Mouse (Mus musculus): ENCODE measurements at regions not wholly inside any gene's neighbourhood (a gene's known extent, or its start where the extent isn't known, plus 50 kb on each side); places are given as distances from the start of the nearest gene placed in this dataset.

GRCm38 (mm10) chr5:59499441-59499840 lies 1781.7 kb downstream of the Pcdh7 start:
- Histone ChIP-seq H3K9ac (ENCODE audit: low read depth, low read length) (no peak overlapping the region), H3K4me3 (ENCODE audit: low read length) (no peak overlapping the region), H3K36me3 (ENCODE audit: control insufficient read depth, insufficient read depth, low read length) (no peaks in the 10 kb centered on the region), H3K27me3 (ENCODE audit: control insufficient read depth, insufficient read depth, low read length) (no peaks in the 10 kb centered on the region), H3K9me3 (ENCODE audit: control insufficient read depth, low read length) (no peaks in the 10 kb centered on the region), H3K4me1 (ENCODE audit: control insufficient read depth, insufficient read depth, low read length) (no peaks in the 10 kb centered on the region), H3K4me2 (replicated peaks; ENCODE audit: low read depth, low read length) (no peak overlapping the region), H3K27ac (ENCODE audit: low read depth, low read length) (no peak overlapping the region)
- WGBS: 85% methylated on average over 1 of the region's 1 CpGs
- no peak for ATAC-seq (ENCODE audit: low FRiP score, low TSS enrichment)

- Histone ChIP-seq H3K4me2 (replicated peaks; ENCODE audit: low read depth, low read length) (no peak overlapping the region), H3K4me3 (ENCODE audit: low read length) (no peak overlapping the region), H3K36me3 (ENCODE audit: control insufficient read depth, insufficient read depth, low read length) (no peaks in the 10 kb centered on the region), H3K9me3 (ENCODE audit: control insufficient read depth, low read length) (no peaks in the 10 kb centered on the region), H3K27ac (ENCODE audit: low read depth, low read length) (no peak overlapping the region), H3K9ac (ENCODE audit: low read depth, low read length) (no peak overlapping the region), H3K4me1 (ENCODE audit: control insufficient read depth, insufficient read depth, low read length) (no peaks in the 10 kb centered on the region), H3K27me3 (ENCODE audit: control insufficient read depth, insufficient read depth, low read length) (no peaks in the 10 kb centered on the region)
- ATAC-seq (ENCODE audit: low FRiP score, low TSS enrichment): 0 out of 2 replicates have a peak, but pooled peaks have one; percentile 43
- WGBS: 51% methylated on average over 2 of the region's 2 CpGs
These were observed 1827.9 kb downstream of the Pcdh7 start for GRCm38 (mm10) chr5:59545649-59546048.

GRCm38 (mm10) chr5:59591149-59591548 lies 1873.4 kb downstream of the Pcdh7 start:
- H3K9ac ChIP-seq (ENCODE audit: low read depth, low read length): no peak overlapping the region
- H3K4me3 ChIP-seq (ENCODE audit: low read length): no peak overlapping the region
- no peaks in the 10 kb centered on the region for H3K27me3 ChIP-seq (ENCODE audit: control insufficient read depth, insufficient read depth, low read length)
- H3K4me1 ChIP-seq (ENCODE audit: control insufficient read depth, insufficient read depth, low read length): no peaks in the 10 kb centered on the region
- ATAC-seq (ENCODE audit: low FRiP score, low TSS enrichment): no peak
- H3K4me2 ChIP-seq (replicated peaks; ENCODE audit: low read depth, low read length): no peak overlapping the region
- no peaks in the 10 kb centered on the region for H3K9me3 ChIP-seq (ENCODE audit: control insufficient read depth, low read length)
- 33% methylated on average over 1 of the region's 1 CpGs for WGBS
- no peak overlapping the region for H3K27ac ChIP-seq (ENCODE audit: low read depth, low read length)
- H3K36me3 ChIP-seq (ENCODE audit: control insufficient read depth, insufficient read depth, low read length): no peaks in the 10 kb centered on the region

All from kidney, embryonic 14.5 days (tissue).